Comparison of ENCODE assay signal across 7 mouse cellular contexts in genomic region chr3:90264687-90265033, GRCm38 (mm10). TPM values are rescaled to one million over a fixed set of nuclear protein-coding genes. Genes with fewer than 3 reads are reported as not detected.
DNase-seq lines count a peak whose midpoint lies in the region; ATAC-seq and TF ChIP-seq lines count a peak whose summit lies in the region.

No protein-coding gene starts in this region.

- peak overlapping the region; percentile 73 for H3K4me2 ChIP-seq in lung, embryonic 14.5 days
- peak overlapping the region; percentile 74 for H3K4me2 ChIP-seq in limb, embryonic 12.5 days

- H3K9me3 ChIP-seq in lung, embryonic 14.5 days (ENCODE audit: low read depth, low read length), result no peaks in the 10 kb centered on the region
- no peaks in the 10 kb centered on the region for H3K9me3 ChIP-seq in forebrain, embryonic 10.5 days
- H3K9me3 ChIP-seq in limb, embryonic 12.5 days, result no peaks in the 10 kb centered on the region

- no peak for TF ChIP-seq CTCF in lung, embryonic 14.5 days (IDR thresholded peaks at IDR 0.05; ENCODE audit: low read depth)

- no peaks in the 10 kb centered on the region for H3K27me3 ChIP-seq in lung, embryonic 14.5 days (ENCODE audit: insufficient read depth, low read length)
- H3K27me3 ChIP-seq in forebrain, embryonic 10.5 days (ENCODE audit: poor library complexity, severe bottlenecking), result no peaks in the 10 kb centered on the region
- H3K27me3 ChIP-seq in limb, embryonic 12.5 days, result no peaks in the 10 kb centered on the region
- no peaks in the 10 kb centered on the region for H3K27me3 ChIP-seq in splenic B cell, adult 2 months (ENCODE audit: control insufficient read depth, insufficient read depth, low read length, poor library complexity, severe bottlenecking)

- H3K4me1 ChIP-seq in lung, embryonic 14.5 days (ENCODE audit: insufficient read depth), result peaks cover 5% of the 10 kb centered on the region; the same call in 1 of the 2 replicates
- H3K4me1 ChIP-seq in forebrain, embryonic 10.5 days, result peaks cover 27% of the 10 kb centered on the region
- H3K4me1 ChIP-seq in limb, embryonic 12.5 days (replicated peaks), result peaks cover 15% of the 10 kb centered on the region

- WGBS in lung, embryonic 14.5 days, result 30% methylated on average over 10 of the region's 10 CpGs
- WGBS in forebrain, embryonic 10.5 days, result 37% methylated on average over 10 of the region's 10 CpGs
- WGBS in limb, embryonic 12.5 days, result 38% methylated on average over 10 of the region's 10 CpGs

- H3K36me3 ChIP-seq in lung, embryonic 14.5 days (ENCODE audit: insufficient read depth), result peaks cover 47% of the 10 kb centered on the region
- H3K36me3 ChIP-seq in forebrain, embryonic 10.5 days (replicated peaks), result peaks cover 70% of the 10 kb centered on the region
- H3K36me3 ChIP-seq in limb, embryonic 12.5 days, result peaks cover 54% of the 10 kb centered on the region
- H3K36me3 ChIP-seq in splenic B cell, adult 2 months (ENCODE audit: control insufficient read depth, insufficient read depth, low read length, poor library complexity, severe bottlenecking), result peaks cover 27% of the 10 kb centered on the region

- peak overlapping the region; percentile 91 for H3K9ac ChIP-seq in lung, embryonic 14.5 days
- peak overlapping the region; percentile 89 for H3K9ac ChIP-seq in limb, embryonic 12.5 days (replicated peaks)

- peak overlapping the region; percentile 98 for H3K27ac ChIP-seq in lung, embryonic 14.5 days (ENCODE audit: low read depth)
- H3K27ac ChIP-seq in forebrain, embryonic 10.5 days, result peak overlapping the region; percentile 98
- peak overlapping the region; percentile 50; the same call in 1 of the 2 replicates for H3K27ac ChIP-seq in limb, embryonic 12.5 days

- no peak for ATAC-seq in lung, embryonic 14.5 days (ENCODE audit: insufficient read depth)
- no peak for ATAC-seq in limb, embryonic 12.5 days (ENCODE audit: insufficient number of reproducible peaks, insufficient read depth, low FRiP score, low TSS enrichment, low read depth)

- DNase-seq in lung, embryonic 14.5 days, result no peak
- no peak for DNase-seq in lung, postnatal 4 days
- no peak for DNase-seq in forebrain, embryonic 10.5 days (ENCODE audit: extremely low spot score, low spot score)
- peak; percentile 93 for DNase-seq in splenic B cell, adult 2 months (ENCODE audit: low read depth, low spot score)
- no peak for DNase-seq in layer of hippocampus, adult 9-11 months
- DNase-seq in ovary, postnatal 36 days (ENCODE audit: low spot score), result no peak

- peak overlapping the region; percentile 80 for H3K4me3 ChIP-seq in lung, embryonic 14.5 days (ENCODE audit: low read depth, low read length)
- H3K4me3 ChIP-seq in forebrain, embryonic 10.5 days, result peak overlapping the region; percentile 83
- H3K4me3 ChIP-seq in limb, embryonic 12.5 days (replicated peaks), result peak overlapping the region; percentile 89

RNA-seq across cellular contexts. Expression of gene Dennd4b, which starts 0.3 kb away (rescaled TPM):
- 4.4 and 6.1 TPM in 2 replicates for polyA plus RNA-seq in lung, embryonic 14.5 days (2014; fragmentation: Nextera tagmentation; extraction: Ambion mirVana)
- polyA plus RNA-seq in forebrain, embryonic 10.5 days (2016; fragmentation: Nextera tagmentation; extraction: Ambion mirVana), result 7.0 and 7.2 TPM in 2 replicates
- 5.7 and 5.9 TPM in 2 replicates for polyA plus RNA-seq in limb, embryonic 12.5 days (2016; fragmentation: Nextera tagmentation; extraction: Ambion mirVana)

RNA-seq across cellular contexts. Expression of gene Crtc2, which starts 10.7 kb away (rescaled TPM):
- 19.3 and 19.6 TPM in 2 replicates for polyA plus RNA-seq in lung, embryonic 14.5 days (2014; fragmentation: Nextera tagmentation; extraction: Ambion mirVana)
- polyA plus RNA-seq in forebrain, embryonic 10.5 days (2016; fragmentation: Nextera tagmentation; extraction: Ambion mirVana), result 21.3 and 26.4 TPM in 2 replicates
- 18.6 and 30.3 TPM in 2 replicates for polyA plus RNA-seq in limb, embryonic 12.5 days (2016; fragmentation: Nextera tagmentation; extraction: Ambion mirVana)

RNA-seq across cellular contexts. Expression of gene Slc39a1, which starts 16.7 kb away (rescaled TPM):
- polyA plus RNA-seq in lung, embryonic 14.5 days (2014; fragmentation: Nextera tagmentation; extraction: Ambion mirVana), result 85.2 and 85.3 TPM in 2 replicates
- polyA plus RNA-seq in forebrain, embryonic 10.5 days (2016; fragmentation: Nextera tagmentation; extraction: Ambion mirVana), result 69.6 and 75.4 TPM in 2 replicates
- 56.8 and 62.0 TPM in 2 replicates for polyA plus RNA-seq in limb, embryonic 12.5 days (2016; fragmentation: Nextera tagmentation; extraction: Ambion mirVana)

RNA-seq across cellular contexts. Expression of gene Creb3l4, which starts 21.3 kb away (rescaled TPM):
- polyA plus RNA-seq in lung, embryonic 14.5 days (2014; fragmentation: Nextera tagmentation; extraction: Ambion mirVana), result 5.4 and 6.5 TPM in 2 replicates
- polyA plus RNA-seq in forebrain, embryonic 10.5 days (2016; fragmentation: Nextera tagmentation; extraction: Ambion mirVana), result 4.5 and 5.8 TPM in 2 replicates
- 11.7 and 12.9 TPM in 2 replicates for polyA plus RNA-seq in limb, embryonic 12.5 days (2016; fragmentation: Nextera tagmentation; extraction: Ambion mirVana)

RNA-seq across cellular contexts. Expression of gene Gatad2b, which starts 28.3 kb away (rescaled TPM):
- 14.6 and 15.8 TPM in 2 replicates for polyA plus RNA-seq in lung, embryonic 14.5 days (2014; fragmentation: Nextera tagmentation; extraction: Ambion mirVana)
- polyA plus RNA-seq in forebrain, embryonic 10.5 days (2016; fragmentation: Nextera tagmentation; extraction: Ambion mirVana), result 12.4 and 14.4 TPM in 2 replicates
- polyA plus RNA-seq in limb, embryonic 12.5 days (2016; fragmentation: Nextera tagmentation; extraction: Ambion mirVana), result 17.7 and 19.5 TPM in 2 replicates
